ENCODE assay signal across 8 mouse cellular contexts in genomic region chr3:122122127-122122663, GRCm38 (mm10).
A peak's percentile ranks its signal among the peaks of the same experiment; 100 is the strongest.
DNase-seq lines count a peak whose midpoint lies in the region; ATAC-seq and TF ChIP-seq lines count a peak whose summit lies in the region.

No protein-coding gene starts in this region.

- no peak for TF ChIP-seq POLR2A in bone marrow, adult 2 months (IDR thresholded peaks at IDR 0.05; ENCODE audit: borderline replicate concordance, control insufficient read depth, low read depth, low read length)
- TF ChIP-seq POLR2A in liver, adult 2 months (IDR thresholded peaks at IDR 0.05; ENCODE audit: extremely low read depth, insufficient read depth, low read length), result no peak

- H3K27ac ChIP-seq in bone marrow, adult 2 months (ENCODE audit: control insufficient read depth, insufficient read depth, low read depth, low read length, poor library complexity), result no peak overlapping the region
- peak overlapping the region; percentile 71 for H3K27ac ChIP-seq in embryonic facial prominence, embryonic 15.5 days (replicated peaks)
- H3K27ac ChIP-seq in heart, embryonic 12.5 days (ENCODE audit: poor library complexity, severe bottlenecking), result peak overlapping the region; percentile 33; the same call in 1 of the 2 replicates
- H3K27ac ChIP-seq in kidney, embryonic 16.5 days (ENCODE audit: low read length), result peak overlapping the region; percentile 56
- peak overlapping the region; percentile 2; the same call in 1 of the 2 replicates for H3K27ac ChIP-seq in liver, adult 2 months (replicated peaks; ENCODE audit: insufficient read depth, low read depth, low read length)
- peak overlapping the region; percentile 60 for H3K27ac ChIP-seq in stomach, embryonic 15.5 days

- no peak overlapping the region for H3K4me3 ChIP-seq in bone marrow, adult 2 months (replicated peaks; ENCODE audit: control insufficient read depth, low read depth, low read length)
- peak overlapping the region; percentile 37 for H3K4me3 ChIP-seq in embryonic facial prominence, embryonic 15.5 days (replicated peaks)
- H3K4me3 ChIP-seq in heart, embryonic 12.5 days, result peak overlapping the region; percentile 28
- peak overlapping the region; percentile 27 for H3K4me3 ChIP-seq in kidney, embryonic 16.5 days (ENCODE audit: low read length)
- peak overlapping the region; percentile 45 for H3K4me3 ChIP-seq in liver, adult 2 months (ENCODE audit: insufficient read depth, low read depth, low read length)
- H3K4me3 ChIP-seq in stomach, embryonic 15.5 days (replicated peaks), result peak overlapping the region; percentile 34

- H3K27me3 ChIP-seq in embryonic facial prominence, embryonic 15.5 days, result no peaks in the 10 kb centered on the region
- no peaks in the 10 kb centered on the region for H3K27me3 ChIP-seq in heart, embryonic 12.5 days (replicated peaks)
- no peaks in the 10 kb centered on the region for H3K27me3 ChIP-seq in kidney, embryonic 16.5 days (ENCODE audit: insufficient read depth, low read length)
- no peaks in the 10 kb centered on the region for H3K27me3 ChIP-seq in liver, adult 2 months (ENCODE audit: control insufficient read depth, insufficient read depth, low read length)
- no peaks in the 10 kb centered on the region for H3K27me3 ChIP-seq in stomach, embryonic 15.5 days (replicated peaks)

- H3K9ac ChIP-seq in embryonic facial prominence, embryonic 15.5 days, result 0 out of 2 replicates have a peak overlapping the region, but pooled peaks have one; percentile 6
- H3K9ac ChIP-seq in heart, embryonic 12.5 days, result no peak overlapping the region
- 0 out of 2 replicates have a peak overlapping the region, but pooled peaks have one; percentile 3 for H3K9ac ChIP-seq in kidney, embryonic 16.5 days (replicated peaks; ENCODE audit: low read length)
- H3K9ac ChIP-seq in liver, adult 2 months (ENCODE audit: low read depth, low read length), result 0 out of 2 replicates have a peak overlapping the region, but pooled peaks have one; percentile 13
- H3K9ac ChIP-seq in stomach, embryonic 15.5 days, result no peak overlapping the region

- peak; percentile 92 for ATAC-seq in embryonic facial prominence, embryonic 15.5 days (ENCODE audit: insufficient number of reproducible peaks, low FRiP score, low TSS enrichment, low read depth)
- ATAC-seq in heart, embryonic 12.5 days (ENCODE audit: insufficient number of reproducible peaks, low FRiP score), result peak; percentile 87
- ATAC-seq in kidney, embryonic 16.5 days (ENCODE audit: low FRiP score, low TSS enrichment), result peak; percentile 97
- peak; percentile 94 for ATAC-seq in stomach, embryonic 15.5 days (ENCODE audit: insufficient read depth, low FRiP score, low read depth)

- H3K79me2 ChIP-seq in liver, adult 2 months (ENCODE audit: control insufficient read depth, insufficient read depth, low read length), result no peaks in the 10 kb centered on the region

- H3K4me1 ChIP-seq in bone marrow, adult 2 months (ENCODE audit: control insufficient read depth, insufficient read depth, low read length), result no peaks in the 10 kb centered on the region; the same call in 1 of the 2 replicates
- H3K4me1 ChIP-seq in embryonic facial prominence, embryonic 15.5 days, result peaks cover 16% of the 10 kb centered on the region
- peaks cover 35% of the 10 kb centered on the region for H3K4me1 ChIP-seq in heart, embryonic 12.5 days (replicated peaks)
- H3K4me1 ChIP-seq in kidney, embryonic 16.5 days (ENCODE audit: insufficient read depth, low read length), result peaks cover 18% of the 10 kb centered on the region
- H3K4me1 ChIP-seq in liver, adult 2 months (ENCODE audit: control insufficient read depth, insufficient read depth, low read length), result no peaks in the 10 kb centered on the region
- H3K4me1 ChIP-seq in stomach, embryonic 15.5 days, result peaks cover 8% of the 10 kb centered on the region; the same call in 1 of the 2 replicates

- no peaks in the 10 kb centered on the region for H3K36me3 ChIP-seq in embryonic facial prominence, embryonic 15.5 days
- no peaks in the 10 kb centered on the region for H3K36me3 ChIP-seq in heart, embryonic 12.5 days
- no peaks in the 10 kb centered on the region for H3K36me3 ChIP-seq in kidney, embryonic 16.5 days (ENCODE audit: insufficient read depth, low read length)
- H3K36me3 ChIP-seq in liver, adult 2 months (ENCODE audit: control insufficient read depth, insufficient read depth, low read length), result no peaks in the 10 kb centered on the region
- H3K36me3 ChIP-seq in stomach, embryonic 15.5 days, result no peaks in the 10 kb centered on the region

- peak; percentile 48 to 52 for DNase-seq in B cell, adult 2 months
- peak; percentile 71 for DNase-seq in liver, adult 2 months (ENCODE audit: extremely low read depth, low read depth, low spot score)
- DNase-seq in naive thymus-derived CD4-positive, alpha-beta T cell, adult 2 months (ENCODE audit: low read depth), result peak; percentile 71

- no peaks in the 10 kb centered on the region for H3K9me3 ChIP-seq in embryonic facial prominence, embryonic 15.5 days (replicated peaks)
- no peaks in the 10 kb centered on the region for H3K9me3 ChIP-seq in heart, embryonic 12.5 days (replicated peaks)
- H3K9me3 ChIP-seq in kidney, embryonic 16.5 days (ENCODE audit: low read length), result no peaks in the 10 kb centered on the region
- H3K9me3 ChIP-seq in stomach, embryonic 15.5 days, result no peaks in the 10 kb centered on the region

- peak; percentile 56 for TF ChIP-seq CTCF in bone marrow, adult 2 months (IDR thresholded peaks at IDR 0.05; ENCODE audit: control insufficient read depth, insufficient read depth, low read length)
- TF ChIP-seq CTCF in liver, adult 2 months (IDR thresholded peaks at IDR 0.05; ENCODE audit: low read depth, low read length), result peak; percentile 82

- WGBS in bone marrow, adult 2 months, result 8% methylated on average over 17 of the region's 17 CpGs
- 5% methylated on average over 17 of the region's 17 CpGs for WGBS in embryonic facial prominence, embryonic 15.5 days
- WGBS in heart, embryonic 12.5 days, result 5% methylated on average over 17 of the region's 17 CpGs
- WGBS in kidney, embryonic 16.5 days, result 7% methylated on average over 17 of the region's 17 CpGs
- 5% methylated on average over 17 of the region's 17 CpGs for WGBS in liver, adult 2 months
- 5% methylated on average over 17 of the region's 17 CpGs for WGBS in stomach, embryonic 15.5 days

- H3K4me2 ChIP-seq in embryonic facial prominence, embryonic 15.5 days (replicated peaks), result peak overlapping the region; percentile 56
- H3K4me2 ChIP-seq in heart, embryonic 12.5 days, result peak overlapping the region; percentile 56
- peak overlapping the region; percentile 45 for H3K4me2 ChIP-seq in kidney, embryonic 16.5 days (replicated peaks; ENCODE audit: low read depth, low read length)
- peak overlapping the region; percentile 72 for H3K4me2 ChIP-seq in stomach, embryonic 15.5 days

Comparison
In these comparisons a context has a peak if more than half of its experiments do, and no peak if none do; other contexts are left out.
1. H3K9ac ChIP-seq: peak in embryonic facial prominence, embryonic 15.5 days (single experiment), kidney, embryonic 16.5 days (single experiment) and liver, adult 2 months (single experiment); none in heart, embryonic 12.5 days (single experiment) and stomach, embryonic 15.5 days (single experiment).
2. Peak in every context shown above with its lines, with median percentiles within 50 percentile points of each other: DNase-seq, ATAC-seq and H3K4me2 ChIP-seq.